Mouse (Mus musculus) gonadal fat pad, adult 2 months (tissue): ENCODE measurements around the gene Eef1g. TPM values are rescaled to one million over a fixed set of nuclear protein-coding genes. Genes with fewer than 3 reads are reported as not detected.
"Not testable (repeated sequence)": the region's sequence is repeated elsewhere in the genome, so short reads cannot be mapped to it uniquely, and the experiment has no call there.

Source experiments
- DNase-seq: peaks from one replicate; pipeline ENCODE4 v3.0.0-alpha.2; 2012; ENCODE audit warnings: low read depth
- polyA plus RNA-seq: library from polyadenylated mRNA; depleted of rRNA; stranded (reverse); fragments of >200 nt; gene quantifications from 2 replicates; pipeline ENCODE4 v1.2.3, GENCODE M21; 2012

The Eef1g gene
- polyA plus RNA-seq, 1 experiment: 302 TPM

DNA sequence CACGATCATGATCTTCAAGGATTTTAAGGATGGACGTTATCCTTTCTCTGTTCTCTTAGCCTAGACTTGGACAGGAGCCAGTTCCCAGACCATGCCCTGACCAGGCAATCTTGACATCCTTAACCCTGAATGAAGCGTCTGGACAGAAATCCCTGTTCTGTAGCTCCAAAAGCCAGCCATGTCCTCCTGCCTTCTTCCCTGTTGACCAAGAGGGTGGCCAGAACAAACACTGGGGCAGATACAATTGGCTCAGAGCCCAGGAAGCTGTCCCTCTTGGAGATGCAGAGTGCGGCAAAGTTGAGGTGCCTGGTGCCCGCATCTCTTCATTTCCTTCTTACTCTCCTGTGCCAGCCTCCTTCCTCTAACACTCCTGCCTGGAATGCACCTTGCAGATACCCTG lies 19.1 kb downstream of the Eef1g start:
- DNase-seq: no peak

DNA sequence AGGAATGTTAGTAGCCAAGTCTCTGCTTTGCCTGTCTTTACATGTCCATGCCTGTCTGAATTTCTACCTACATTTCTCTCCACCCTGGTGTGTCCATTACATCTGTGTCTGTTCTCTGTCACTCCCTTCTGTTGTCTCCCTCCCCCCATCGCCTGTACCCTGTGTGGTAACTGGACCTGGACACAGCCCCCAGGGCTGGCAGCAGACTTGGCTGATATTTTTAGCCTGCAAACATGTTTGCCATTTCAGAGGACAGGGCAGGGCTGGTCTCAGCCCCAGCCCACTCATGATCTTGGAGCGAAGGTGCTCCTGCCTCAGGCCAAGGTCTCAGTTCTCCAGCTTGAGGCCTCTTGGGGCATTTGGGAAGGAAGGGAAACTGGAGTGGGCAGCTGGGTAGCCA lies 21.0 kb downstream of the Eef1g start:
- no peak for DNase-seq

DNA sequence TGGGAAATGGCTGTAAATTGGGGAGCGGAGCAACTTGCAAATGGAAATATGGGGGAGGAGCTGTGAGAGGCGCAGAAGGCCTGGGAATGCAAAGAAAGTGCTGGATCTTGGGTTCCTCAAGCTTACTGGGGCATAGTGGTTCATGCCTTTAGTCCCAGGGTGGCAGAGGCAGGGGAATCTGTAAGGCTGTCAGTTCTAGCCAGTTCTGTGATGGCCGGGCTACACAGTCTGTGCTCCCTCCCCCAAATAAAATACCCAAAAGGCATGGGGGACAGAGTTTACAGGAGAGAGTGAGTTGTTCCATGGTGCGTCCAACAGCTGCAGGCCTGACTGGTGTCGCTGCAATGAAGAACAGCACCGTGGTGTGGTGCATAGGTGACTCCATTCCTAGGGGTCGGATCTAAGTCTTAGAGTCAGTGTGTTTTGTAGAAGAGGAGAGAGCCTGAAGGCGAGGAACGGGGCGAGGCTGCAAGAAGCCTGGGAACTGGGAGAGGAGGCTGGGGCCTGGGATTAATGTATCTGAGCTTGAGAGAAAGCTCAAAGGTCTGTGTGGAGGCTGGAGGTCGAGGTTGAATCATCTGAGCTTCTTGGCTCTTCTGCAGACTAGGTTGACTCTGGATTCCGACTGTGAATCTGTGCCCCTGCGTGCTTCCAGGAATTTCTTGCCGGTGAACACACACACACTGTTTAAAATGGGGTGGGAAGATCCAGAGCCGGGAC lies 21.7 kb downstream of the Eef1g start:
- DNase-seq: no peak

DNA sequence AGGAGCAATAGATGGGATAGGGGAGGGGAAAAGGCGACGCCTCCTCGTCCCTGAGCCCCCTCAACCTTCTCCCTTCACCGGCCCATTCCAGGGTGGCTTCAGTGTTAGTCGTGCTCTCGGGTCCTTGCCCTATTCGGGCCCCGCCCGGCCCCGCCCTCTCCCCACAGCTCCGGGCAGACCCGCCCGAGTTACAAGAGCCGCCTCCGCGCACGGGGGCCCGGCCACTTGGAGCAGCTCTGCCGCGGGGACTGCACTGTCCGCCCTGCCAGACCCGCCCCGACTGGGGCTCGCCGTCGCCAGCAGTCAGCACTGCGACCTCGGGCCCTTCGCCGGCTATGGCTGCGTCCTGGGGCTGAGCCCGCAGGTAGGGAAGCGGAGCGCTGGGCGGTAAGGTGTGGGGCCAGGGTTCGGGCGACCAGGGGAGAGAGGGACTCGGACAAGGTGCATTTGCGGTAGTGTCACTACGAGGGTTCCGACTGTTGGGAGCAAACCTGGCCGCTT lies 22.3 kb downstream of the Eef1g start, which contains the start of gene Ahnak:
Gene Ahnak, plus strand, starts transcription at position 219 of the 501 bp plus-strand sequence.
- DNase-seq: no peak

DNA sequence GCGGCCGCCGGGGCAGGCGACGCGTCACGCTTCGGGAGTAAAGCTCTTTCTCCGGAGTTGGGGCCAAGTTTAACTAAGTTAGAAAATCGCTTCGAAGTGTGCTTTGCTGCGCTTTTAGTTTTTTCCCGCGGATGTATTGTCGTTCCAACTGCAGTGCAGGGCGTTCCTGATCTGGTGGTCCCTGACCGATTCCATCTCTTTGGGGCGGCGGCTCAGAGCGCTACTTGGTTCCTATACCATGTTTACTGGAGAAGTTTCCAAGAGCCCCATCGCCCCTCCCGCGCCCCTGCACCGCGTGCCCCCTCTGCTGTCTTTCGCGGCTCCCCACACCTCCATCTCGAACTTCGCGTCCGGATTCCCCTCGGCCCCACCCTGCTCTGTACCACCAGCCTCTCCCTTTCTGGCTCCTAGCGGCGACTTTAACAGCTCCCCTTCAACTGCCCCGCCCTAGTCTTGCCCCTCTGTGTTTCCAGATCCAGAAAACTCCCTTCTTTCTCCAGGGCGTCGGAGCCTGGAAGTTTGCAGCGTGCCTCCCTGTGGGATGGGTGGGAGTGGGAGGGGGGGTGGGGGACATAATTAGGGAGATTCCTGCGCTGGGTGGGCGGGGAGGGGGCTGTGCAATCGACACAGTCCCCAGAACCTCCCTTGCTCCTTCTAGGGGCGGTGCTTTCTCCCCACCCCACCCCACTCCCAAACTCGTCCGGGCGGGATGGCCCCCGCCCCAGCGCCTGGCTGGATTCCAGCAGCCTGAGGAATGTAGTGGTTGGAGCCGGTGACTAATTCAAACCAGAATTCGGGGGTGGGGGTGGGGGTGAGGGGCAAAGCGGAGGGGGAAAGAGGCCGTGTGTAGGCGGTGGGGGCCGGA lies 23.0 kb downstream of the Eef1g start:
- DNase-seq: no peak

DNA sequence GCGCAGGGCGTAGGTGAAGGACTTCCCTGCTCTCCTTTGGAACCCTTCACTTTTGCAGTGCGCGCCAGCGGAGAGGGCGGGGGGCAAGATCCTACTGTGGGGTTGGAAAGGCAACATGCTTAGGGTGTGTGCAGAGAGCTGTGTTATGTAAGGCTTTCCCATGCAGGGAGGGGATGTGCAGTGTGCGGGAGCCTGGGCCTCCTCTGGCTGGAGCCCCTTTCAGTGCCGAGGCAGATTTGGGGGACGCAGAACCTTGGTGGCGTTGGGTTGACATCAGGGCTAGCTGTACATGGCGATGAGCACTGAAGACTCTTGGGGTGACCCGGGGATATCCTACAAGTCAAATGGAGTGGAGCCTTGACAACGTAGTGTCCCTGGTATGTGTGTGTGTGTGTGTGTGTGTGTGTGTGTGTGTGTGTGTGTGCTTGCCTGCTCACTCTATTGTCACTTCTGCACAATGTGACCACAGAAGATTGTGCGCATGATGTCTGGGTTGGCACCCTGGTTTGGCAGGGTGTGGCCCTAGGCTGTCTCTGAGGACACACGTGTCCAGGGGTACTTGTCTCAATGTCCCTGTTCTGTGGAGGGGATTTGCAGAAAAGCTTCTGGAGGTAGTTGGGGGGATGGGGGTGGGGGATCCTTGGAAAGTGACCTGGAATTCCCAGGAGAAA lies 23.7 kb downstream of the Eef1g start:
- no peak for DNase-seq

DNA sequence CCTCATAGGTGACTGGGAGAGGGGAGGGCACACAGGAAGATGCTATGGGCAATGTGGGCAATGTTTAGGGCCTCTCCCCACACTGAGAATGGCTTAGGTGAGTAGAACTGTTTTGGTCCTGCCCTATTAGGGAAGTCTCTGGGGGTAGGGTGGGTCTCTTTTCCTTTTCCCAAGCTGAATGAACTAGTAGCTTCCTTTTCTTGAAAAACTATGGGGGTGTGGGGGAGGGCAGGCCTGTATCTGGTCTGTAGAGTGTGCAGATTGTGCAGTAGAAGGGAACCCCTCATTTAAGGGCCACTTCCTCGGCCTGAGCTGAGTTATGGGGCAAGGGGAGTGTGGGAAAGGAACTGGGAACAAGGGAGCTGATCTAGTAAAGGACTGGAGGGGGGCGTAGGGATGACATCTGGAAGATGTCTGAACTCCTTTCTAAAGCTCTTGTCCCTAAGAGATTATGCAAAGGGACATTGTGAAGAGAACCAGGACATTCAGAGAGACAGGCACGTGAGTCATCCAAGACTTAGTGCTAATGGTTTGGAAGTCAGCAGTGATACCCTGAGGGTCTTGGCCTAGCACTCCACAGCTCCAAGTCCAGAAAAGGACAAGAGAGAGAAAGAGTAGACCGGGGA lies 24.5 kb downstream of the Eef1g start:
- no peak for DNase-seq

DNA sequence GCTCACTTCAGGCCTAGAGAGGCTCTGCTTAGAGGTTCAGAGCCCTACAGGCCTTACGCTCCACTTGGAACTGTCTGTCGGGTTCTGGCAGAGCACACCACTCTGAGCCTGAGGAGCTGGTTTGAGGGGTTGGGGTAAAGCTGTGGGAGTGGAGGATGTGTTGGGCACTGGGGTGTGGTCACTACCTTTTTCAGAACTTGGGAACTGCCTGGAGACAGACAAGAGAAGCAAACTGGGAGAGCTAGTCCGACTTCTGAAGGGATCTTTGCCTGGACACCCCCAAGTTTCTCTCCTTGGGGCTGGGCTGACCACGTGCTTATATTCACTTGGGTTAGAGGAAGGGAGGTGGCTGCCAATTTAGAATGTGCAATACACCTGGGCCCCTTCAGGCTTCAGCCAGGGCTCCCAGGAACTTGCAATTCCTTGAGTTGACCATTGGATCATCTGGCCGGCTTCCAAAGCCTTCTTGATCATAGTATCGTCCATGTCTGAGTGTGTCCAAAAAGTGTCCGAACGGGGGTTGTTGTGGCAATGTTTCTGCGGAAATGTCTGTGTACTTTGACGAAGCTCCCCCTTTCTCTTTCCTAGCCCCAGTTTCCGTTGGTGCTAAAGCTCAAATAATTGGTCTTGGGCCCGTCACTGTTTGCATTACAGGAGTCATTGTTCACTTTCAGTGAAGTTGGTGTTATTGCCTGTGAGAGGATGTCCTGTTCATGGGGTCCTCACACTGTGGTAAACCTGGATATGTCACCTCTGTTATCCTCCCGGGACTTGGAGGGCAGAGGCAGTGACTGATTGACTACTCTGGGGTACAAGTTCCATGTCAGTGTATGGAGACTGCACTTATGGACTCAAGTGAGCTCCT lies 25.3 kb downstream of the Eef1g start:
- peak; percentile 97 for DNase-seq

DNA sequence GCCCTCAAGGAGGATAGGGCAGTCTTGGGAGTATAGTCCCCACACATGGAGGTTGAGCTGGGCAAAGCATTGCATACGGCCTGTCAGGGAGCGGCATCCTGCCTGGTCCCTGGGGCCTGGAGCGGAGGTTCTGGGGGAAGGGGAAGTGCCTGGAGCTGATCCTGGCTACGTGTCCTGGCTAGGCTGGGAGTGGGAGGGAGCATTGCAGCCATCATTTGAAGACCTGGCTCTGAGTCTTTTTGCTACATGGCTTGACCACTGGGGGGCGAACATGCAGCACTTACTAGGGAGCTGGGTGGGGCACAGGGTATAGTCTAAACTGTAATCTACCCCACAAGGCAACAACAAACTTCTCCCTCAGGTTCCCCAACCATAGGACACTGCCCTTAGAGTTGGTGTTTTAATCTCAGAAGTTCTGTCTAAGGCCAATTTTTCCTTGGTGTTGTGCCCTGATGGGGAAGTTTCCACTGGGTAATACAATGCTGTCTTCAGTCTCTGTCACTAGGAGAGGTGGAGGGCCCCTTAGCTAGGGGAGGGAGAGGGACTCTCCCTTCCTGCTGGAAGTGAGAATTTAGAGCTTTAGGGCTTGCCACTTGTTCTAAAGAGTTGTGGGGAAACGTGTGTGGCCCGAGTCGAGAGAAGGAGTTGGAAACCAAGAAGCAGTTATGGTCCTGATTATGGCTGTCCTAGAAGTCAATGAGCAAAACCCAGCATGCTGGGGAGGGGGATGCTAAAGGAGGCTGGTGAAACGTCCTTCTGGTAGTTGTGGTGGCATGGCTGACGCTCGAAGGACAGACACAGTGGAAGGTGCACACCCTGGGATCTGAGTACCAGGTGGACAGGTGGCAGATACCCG lies 26.2 kb downstream of the Eef1g start:
- no peak for DNase-seq

DNA sequence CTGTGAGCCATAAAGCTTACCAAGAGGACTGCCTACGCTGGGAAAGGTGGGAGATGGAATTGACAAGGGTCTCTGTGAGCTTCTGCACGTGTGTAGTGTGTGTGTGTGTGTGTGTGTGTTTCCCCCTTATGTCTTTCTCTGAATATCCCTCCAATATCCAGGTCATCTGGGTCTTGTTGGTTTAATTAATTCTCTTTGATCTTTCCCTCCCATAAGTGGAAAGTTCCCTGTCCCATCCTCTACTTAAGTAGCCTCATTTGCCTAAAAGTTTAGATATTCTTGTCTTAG lies 26.7 kb downstream of the Eef1g start:
- DNase-seq: no peak

DNA sequence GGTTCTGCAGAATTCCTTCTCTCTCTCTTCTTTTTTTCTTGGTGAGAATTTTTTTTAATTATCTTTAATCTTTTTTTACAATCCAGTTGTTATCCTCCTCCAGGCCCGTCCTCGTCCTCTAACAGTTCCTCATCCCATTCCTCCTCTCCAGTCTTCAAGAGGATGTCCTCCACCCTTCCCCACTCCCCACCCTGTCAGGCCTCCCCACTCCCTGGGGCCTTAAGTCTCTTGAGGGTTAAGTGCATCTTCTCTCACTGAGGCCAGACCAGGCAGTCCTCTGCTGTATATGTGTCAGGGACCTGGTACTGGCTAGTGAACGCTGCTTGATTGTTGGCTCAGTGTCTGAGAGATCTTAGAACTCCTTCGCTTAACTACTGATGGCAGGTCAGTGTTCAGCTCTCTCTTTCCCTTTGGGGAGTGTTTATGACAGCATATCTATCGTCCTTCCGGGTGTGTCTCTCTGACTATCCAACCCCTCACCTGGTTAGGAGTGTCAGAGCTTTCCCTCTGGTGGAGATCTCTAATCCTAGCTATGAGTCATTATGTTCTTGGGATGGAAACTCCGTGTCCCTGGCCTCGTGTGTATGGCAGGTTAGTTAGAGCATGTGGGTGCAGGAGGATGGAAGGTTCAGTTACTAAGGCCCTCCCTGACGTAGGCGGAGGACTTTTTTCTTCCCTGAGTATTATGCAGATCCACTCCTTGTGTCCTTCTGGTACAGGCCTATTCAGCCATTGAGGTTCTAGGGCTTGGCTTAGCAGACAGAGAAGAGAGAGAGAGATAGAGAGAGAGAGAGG lies 28.2 kb downstream of the Eef1g start:
- peak; percentile 85 for DNase-seq

DNA sequence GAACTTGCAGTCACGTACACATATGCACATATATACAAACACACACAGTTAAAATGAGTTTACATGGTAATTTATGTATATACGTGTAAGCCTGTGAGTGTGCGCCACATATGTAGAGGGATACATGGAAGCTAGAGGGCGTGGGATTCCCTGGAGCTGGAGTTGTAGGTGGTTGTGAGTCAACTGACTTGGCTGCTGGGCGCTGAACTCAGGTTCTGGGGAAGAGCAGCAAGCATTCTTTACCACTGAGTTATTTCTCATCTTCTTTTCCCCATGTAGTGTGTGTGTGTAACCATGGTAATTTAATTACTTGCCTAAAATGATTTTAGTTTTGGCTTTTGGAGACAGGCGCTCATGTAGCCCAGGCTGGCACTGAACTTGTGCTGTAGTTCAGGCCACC lies 29.8 kb downstream of the Eef1g start:
- DNase-seq: no peak

DNA sequence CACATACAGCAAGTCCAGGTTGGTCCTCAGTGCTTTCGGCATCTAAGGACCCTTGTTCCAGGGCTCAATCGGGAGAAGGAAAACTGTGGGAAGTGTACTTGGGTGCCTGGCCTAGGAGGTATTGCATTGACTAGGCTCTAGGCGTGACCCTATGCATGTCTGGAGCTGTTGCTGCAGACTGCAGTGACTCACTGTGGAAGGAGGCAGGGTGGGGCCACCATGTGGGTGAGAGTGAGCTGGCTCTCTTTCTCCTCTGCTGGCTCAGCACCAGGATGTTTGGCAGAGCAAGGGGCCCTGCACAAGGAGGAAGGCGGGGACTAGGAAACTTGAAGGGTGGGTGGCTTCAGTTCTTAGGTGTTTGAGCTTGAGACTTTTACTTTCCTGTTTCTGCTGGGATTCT lies 30.7 kb downstream of the Eef1g start:
- peak; percentile 90 for DNase-seq

DNA sequence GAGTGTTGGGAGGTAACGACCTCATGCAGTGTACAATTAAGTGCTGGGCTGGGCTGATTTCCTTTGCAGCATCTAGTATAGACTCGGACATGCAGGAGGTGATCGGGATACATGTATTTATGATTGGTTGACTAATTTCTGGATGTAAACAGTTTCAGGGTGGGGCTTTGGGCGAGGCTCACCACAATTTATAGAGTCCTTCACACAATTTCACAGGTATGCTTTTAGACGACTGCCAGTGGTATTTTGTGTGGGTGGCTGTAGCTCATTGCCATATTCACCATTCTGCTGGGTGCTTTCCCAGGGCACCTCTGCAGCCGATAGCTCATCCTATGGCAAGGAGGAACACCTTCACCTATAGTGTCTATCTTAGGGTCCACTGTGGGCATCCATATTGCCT lies 31.7 kb downstream of the Eef1g start:
- no peak for DNase-seq

DNA sequence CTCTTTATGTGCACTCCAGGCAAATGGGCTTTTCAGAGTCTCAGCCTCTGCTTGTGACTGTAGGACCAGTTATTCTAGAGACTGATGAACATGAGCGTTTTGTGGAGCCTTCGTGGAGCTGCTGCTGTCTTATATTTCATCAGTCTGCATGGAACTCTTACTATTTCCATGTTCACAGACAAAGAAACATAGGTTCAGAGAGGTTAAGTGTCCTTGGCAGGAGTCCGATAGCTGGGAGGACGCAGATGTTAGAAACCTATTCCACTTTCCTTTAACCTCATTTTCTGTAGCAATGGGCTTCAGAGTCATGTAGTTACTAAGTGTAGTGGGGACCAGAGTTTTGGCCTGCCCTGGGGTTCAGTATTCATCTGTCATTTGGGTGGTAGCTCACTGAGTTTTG lies 32.4 kb downstream of the Eef1g start:
- no peak for DNase-seq

DNA sequence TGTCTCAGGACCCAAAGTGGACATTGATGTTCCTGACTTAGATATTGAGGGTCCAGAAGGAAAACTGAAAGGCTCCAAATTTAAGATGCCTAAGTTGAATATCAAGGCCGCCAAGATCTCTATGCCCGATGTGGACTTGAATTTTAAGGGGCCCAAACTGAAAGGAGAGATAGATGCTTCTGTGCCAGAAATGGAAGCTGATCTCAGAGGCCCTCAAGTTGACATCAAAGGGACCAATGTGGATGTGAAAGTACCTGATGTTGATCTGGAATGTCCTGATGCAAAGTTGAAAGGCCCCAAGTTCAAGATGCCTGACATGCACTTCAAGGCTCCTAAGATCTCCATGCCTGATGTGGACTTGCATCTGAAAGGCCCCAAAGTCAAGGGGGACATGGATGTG lies 40.1 kb downstream of the Eef1g start:
- DNase-seq: not testable (repeated sequence)

DNA sequence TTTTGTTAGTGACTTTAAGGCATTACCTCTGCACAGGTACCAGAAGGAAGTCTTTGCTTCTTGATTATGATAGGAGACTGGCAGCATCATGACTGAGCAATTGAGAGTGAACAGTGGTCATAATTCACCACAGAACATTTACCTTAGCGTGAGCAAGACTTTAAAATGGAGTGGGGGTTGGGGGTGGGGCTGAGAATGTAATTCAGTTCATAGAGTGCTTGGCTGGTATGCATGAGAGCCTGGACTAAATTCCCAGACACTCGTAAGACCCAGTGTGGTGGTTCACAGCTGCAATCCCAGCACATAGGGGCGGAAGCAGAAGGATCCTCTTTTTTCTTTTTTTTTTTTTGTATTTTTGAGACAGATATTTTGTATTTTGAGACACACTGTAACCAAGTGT lies 52.5 kb downstream of the Eef1g start:
- DNase-seq: no peak

DNA sequence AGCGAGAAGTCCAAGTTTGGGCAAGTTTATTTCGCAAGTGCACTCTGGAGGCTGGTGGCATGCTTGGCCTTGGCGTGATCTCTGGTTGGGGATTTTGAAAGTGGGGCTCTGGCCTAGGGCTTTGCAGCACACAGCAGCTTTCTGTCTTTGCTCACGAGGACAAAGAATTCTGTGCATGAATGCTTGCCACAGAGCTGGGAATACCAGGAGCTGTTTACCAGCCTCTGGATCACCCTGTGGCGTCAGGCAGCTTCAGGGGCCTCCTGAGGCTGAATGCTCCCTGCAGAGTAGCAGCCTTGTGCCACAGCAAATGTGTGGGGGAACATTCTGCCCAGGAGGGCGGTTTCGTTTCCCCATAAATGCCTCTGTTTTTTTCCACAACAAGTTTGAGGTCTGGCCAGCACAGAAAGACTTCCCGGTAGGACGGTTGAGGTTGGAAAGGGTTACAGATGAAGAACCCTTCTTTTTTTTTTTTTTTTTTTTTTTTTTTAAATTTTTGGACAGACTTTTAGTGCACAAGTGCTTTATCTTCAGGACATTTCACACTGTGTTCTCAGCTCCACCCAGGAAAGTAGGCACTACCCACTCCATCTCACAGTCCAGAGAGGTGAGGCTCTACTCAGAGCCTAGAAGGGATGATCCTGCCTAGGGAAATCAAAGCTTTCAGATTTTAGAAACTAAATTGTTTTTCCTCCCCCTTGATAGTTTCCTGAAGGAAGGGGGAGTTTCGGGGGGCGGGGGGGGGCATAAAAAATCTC lies 56.4 kb downstream of the Eef1g start:
- peak; percentile 94 for DNase-seq
